Mouse (Mus musculus) brain, embryonic 14.5 days (tissue): ENCODE data around the gene Rtbdn.

Experiments
- CTCF ChIP-seq: fragments of 200-500 bp; IDR thresholded peaks from 2 replicates; pipeline ENCODE4 v1.5.1; 2012; ENCODE audit warnings: inconsistent platforms, mild to moderate bottlenecking, moderate library complexity, borderline replicate concordance; ENCODE audit not compliant: insufficient read depth, insufficient read length; ENCODE audit errors: extremely low read depth
- POLR2A ChIP-seq: fragments of 200-500 bp; IDR thresholded peaks from 2 replicates; pipeline ENCODE4 v1.6.1; 2012; ENCODE audit warnings: mild to moderate bottlenecking, inconsistent platforms, borderline replicate concordance; ENCODE audit not compliant: poor library complexity, insufficient read depth, insufficient read length, severe bottlenecking; ENCODE audit errors: extremely low read depth

DNA sequence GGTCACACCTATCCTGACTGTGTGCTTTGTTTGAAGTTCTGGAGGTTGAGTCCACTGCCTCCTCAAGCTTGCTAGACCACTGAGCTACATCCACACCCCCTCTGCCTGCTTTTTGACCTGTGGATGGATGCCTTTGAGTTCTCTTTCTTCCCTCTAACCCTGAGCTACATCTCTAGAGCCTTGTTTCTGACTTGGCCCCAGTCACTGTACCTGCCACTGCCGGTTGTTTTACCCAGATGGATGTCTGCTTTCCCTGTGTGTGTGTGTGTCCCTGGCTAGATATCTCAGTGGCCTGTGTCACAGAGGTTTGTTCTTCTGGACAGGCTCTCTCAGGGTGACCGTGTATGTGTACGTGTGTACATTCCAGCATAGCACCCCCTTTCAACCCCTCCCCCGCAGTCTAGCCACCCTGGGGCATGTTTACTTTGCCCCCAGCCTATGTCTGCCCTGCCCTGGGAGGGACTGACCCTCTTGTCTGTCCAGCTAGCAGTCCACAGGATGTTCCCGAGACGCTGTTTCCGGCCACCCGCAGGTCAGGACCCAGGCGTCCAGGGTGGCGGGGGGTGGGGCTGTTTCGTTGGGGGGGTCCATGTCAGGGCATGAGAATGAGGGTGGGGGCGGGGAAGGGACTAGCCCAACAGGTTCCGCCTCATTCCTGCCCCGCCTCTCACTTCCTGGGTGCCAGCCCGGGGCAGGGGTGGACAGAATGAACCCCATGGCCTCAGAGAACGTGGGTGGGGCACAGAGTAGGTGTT, 37.7 kb downstream of the Rtbdn start:
- TF ChIP-seq CTCF (no peak), POLR2A (no peak)
